Mouse (Mus musculus): ENCODE measurements around the gene Clps. TPM values are rescaled to one million over a fixed set of nuclear protein-coding genes. Genes with fewer than 3 reads are reported as not detected.
"Not testable (repeated sequence)": the region's sequence is repeated elsewhere in the genome, so short reads cannot be mapped to it uniquely, and the experiment has no call there.

Clps gene
- not detected in 2 replicates for total RNA-seq (2021)
- long read RNA-seq, result 0 reads

DNA sequence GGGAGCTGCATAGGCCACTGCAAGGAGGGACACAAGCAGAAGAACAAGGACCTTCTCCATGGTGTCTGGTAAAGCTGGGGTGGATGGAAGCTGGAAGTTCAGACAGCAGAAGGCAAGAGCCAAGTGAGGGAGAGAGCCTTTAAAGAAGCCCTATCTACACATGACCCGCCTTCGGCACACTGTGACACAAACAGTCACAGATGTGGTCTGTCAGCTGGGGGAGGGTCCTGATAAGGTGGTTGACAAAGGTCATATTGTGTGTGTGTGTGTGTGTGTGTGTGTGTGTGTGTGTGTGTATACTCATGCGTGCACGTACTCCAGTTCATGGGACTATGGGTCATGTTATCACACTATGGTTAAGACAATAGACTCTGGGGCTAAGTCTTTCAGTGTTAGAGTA lies at the start of gene Clps:
TSS of gene Clps (minus strand) at position 169 of the 400 bp plus-strand sequence.
- no peak for DNase-seq

DNA sequence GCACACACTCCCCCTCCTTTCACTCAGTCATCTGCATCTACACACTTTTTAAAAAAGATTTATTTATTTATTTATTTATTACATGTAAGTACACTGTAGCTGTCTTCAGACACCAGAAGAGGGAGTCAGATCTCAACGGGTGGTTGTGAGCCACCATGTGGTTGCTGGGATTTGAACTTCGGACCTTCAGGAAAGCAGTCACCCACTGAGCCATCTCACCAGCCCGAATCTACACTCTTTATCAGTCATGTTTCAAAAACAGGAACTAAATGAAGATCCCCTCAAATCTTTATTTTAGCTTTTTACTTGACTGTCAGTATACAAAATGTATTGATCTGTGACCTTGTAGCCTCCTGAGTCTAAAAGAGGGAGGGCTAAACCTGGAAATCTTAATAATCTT lies 49.0 kb upstream of the Clps start:
- no peak for DNase-seq

DNA sequence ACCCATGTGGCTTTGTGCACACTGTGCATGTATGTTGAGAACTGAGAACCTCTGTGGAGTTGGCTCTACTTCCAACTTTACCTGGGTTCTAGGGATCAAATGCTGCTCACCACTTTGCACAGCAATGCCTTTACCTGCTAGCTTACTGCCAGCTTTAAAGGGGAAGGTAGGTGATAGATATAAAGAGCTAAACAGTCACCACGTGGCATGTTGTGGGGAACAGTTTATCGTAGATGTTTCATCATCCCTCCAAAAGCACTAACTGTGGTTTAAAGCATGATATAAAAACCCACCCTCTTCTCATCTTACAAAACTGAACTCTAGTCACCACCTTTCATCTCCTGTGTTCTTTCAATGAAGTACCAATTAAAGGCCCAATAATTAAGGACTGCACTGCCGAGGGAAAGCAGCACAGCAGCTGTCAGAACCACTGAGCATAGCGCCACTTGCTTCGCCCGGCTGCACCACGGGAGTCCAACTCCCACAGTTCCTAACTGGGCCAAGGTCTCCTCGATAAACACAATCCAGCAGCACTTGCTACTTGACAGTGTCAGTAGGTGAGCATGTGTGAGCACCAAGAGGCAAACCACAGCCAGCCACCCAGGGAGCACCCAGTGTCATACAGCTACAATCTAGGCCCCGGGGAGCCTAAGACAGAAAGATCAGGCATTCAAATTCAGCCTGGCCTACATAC lies 41.1 kb upstream of the Clps start:
- peak; percentile 32 for DNase-seq

DNA sequence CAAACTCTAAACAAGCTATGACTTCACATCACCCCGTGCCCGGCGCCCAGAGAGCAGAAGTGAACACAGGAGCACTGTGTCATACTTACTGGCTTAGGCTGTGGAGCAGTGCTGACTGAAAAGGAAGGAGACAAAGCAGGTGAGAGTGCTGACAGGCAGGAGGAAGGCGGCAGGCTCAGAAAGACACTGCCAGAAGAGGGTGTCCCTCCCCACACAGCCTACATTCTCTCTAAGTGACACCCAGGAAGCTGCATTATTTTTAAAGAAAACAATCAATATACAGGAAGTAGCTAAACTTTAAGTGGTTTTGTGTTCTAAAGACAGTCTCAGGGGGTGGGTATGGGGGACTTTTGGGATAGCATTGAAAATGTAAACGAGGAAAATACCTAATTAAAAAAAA lies 40.2 kb upstream of the Clps start:
- DNase-seq, result no peak

DNA sequence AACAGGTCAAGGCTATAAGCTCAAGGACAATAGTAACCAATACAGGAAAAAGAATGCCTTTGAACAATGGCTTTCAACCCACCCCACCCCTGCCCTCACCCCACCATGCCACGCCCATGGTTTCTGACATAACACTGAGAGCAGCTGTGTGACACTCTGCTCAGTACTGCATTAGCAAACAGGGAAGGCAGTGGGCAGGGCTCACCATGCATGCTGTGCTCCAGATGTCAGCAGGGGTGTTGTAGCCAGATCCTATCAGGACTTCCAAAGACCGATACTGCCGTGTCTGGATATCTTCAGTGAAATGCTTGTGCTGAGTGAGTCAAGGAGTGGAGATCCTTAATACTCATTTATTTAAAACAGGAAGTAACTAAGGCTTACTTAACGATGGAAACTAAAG lies 33.4 kb upstream of the Clps start:
- no peak for DNase-seq

DNA sequence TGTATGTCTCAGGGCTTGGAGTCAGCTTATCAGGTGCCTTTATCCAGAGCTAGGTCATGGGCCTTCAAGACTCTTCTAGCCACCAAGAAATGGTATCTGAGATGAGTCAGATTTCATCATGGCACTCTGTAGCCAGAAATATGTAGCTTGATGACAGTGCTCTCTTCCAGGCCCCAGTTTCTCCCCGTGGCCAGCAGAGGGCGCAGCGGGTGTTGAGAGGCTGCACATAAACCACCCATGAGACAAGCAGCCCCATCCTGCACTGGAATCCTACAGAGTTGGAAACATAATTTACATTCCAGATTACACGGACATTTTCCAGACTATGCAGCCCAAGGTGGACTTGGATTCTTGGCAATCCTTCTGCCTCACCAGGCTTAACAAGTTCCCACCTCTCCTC lies 32.4 kb upstream of the Clps start:
- peak; percentile 85 for DNase-seq

DNA sequence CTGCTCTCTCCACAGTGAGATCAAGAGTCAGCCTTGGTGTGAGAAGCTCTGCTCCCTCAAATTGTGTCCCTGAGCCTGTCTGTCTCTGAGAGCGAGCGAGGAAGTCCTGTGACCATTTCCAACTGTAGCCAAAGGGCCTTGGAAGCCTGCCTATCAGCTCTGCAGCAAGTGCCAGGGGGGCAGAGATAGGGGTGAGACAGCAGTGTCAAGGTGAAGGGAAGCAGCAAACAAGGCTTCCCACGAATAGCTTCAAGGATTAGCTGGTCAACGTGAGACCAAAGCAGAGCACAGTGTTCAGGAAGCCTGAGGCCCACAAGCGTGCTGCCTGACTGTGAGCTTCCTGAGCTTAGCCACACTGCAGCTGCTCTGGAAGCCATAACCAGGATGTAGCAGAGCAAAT lies 30.9 kb upstream of the Clps start:
- peak; percentile 16 for DNase-seq

DNA sequence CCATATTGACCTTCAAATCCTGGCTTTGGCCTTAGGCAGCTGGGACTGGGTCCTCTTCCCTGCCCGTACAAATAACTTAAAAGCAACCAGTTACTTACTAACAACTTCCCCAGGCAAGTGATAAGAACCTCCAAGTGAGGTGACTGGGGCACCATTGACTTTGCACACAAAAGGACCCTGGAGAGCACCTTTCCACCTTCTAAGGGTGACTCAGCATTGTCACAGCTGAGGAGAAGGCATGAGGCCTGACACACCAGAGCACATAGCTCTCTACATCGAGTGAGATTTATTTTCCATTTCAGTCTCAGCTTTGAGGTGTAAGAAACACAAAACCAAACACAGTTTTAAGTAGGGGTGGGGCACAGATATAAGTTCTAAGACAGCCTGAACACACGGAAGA lies 30.0 kb upstream of the Clps start:
- no peak for DNase-seq

DNA sequence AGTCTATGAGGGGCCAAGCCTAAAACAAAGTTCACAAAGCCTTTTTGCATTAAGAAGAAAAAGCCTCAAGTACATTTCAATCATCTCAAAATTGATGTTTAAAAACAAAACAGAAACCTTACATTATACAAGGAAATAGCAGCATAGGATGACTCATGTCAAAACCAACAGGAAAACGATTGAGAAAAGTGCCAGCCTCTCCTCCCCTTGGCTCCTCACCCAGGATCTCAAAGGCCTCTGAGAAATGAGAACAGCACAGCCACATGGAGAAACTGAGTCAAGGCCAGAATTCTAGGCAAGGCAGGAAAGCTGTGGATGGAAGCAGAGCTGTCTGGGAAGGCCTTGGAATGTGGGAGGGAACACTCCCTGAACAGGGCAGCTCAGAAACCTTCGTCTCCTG lies 28.0 kb upstream of the Clps start:
- DNase-seq, result no peak

DNA sequence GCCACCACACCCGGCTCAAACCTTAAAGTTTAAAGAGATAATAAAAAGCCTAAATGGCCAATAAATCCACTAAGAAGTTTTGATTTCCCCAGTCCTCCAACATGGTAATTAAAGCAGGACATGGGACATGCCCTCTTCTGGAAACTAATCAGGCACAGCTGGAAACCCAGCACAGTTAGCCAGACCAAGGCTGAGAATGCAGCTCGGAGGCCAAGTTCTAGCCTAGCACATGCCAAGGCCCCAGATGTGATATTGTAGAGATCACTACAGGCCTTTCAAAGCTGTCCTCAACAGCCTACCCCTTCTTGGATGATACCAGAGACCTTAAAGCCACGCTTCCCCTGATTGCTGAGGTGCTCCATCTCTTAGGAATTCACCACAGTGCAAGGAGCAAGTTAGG lies 25.9 kb upstream of the Clps start:
- DNase-seq, result no peak

DNA sequence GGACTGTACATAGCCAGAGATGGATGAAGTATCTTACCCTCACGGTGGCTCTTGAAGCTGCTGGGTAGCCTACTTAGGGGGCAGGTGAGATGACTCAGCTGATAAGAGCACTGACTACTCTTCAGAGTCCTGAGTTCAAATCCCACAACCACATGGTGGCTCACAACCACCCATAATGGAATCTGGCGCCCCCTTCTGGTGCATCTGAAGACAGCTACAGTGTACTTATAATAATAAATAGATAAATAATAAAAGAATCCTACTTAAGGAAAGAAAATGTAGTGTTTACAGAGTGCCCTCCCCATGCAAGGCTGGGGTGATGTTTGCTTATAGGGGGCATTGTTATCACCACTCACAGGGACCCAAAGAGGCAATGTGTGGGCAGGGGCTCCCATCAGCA lies 20.5 kb upstream of the Clps start:
- DNase-seq, result no peak

DNA sequence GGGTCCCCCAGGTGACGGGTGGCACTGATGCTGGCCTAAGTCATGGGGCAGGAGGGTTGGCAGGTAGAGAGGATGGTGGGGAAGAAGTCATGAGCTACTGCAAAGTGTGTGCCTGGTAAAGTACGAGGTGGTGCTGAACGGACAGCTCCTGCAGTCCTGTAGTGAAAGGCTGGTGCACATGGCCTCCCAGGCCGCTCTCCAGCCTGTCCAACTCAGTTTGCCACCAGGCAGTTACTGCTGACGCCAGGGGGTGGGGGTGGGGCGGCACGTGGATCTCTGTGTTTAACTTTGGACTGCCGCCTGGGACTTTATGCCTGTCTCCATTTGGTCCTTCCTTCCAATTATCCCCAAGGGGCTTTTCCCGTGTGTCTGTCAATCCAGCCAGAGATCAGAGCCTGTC lies 19.8 kb upstream of the Clps start:
- peak; percentile 69 for DNase-seq

DNA sequence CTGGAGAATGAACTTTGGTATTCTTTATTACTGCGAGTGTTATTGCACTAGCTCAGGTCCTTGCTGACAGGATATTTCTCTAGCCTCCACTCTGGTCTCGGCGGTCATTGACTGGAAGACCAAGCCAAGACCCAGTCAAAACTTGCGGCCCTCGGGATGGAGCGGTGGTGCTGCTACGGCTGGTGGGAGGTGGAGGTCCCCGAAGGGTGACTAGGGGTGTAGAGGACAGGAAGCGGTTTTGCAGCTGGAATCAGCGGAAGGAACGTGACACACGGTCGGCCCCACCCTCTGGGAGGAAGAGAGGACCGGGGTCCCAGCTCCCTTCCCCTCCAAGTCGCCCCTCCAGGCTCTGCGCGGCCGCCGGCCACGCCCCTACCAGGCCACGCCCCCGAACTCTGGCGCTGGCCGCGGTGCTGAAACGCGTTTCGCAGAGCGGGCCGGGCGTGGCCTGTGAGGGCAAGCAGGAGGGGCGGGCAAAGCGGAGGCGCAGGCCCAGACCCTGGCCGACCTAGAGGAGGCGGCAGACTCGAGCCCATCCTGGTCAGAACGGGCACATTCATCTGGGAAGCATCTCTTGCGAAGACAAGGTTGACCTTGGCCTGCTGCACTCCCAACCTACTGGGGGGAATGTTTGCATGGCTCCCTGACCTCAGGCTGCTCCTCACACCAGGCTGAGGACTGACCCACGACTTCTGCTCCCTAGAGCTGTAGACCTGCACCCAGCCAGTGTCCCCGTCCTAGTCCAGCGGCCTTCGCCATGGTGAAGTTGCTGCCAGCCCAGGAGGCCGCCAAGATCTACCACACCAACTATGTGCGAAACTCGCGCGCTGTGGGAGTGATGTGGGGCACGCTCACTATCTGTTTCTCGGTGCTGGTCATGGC lies 14.9 kb upstream of the Clps start, which contains the start of gene Lhfpl5:
TSS of gene Lhfpl5 (plus strand) at position 398 of the 882 bp plus-strand sequence.
- DNase-seq, result peak; percentile 61

DNA sequence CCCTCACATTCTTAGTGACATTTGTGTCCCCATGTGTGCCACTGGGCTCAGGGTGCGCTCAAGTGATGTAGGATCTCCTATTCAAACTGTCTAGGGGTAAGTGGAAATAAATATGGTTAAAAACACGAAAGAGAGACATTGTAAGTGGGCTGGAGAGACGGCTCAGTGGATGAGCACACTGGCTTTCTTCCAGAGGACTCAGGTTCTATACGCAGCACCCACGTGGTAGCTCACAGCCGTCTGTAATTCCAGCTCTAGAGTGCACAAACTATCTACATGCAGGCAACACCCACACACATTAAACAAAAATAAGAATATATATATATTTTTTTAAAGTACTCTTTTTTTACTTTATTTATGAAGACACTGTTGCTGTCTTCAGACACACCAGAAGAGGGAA lies 12.4 kb upstream of the Clps start:
- no peak for DNase-seq

DNA sequence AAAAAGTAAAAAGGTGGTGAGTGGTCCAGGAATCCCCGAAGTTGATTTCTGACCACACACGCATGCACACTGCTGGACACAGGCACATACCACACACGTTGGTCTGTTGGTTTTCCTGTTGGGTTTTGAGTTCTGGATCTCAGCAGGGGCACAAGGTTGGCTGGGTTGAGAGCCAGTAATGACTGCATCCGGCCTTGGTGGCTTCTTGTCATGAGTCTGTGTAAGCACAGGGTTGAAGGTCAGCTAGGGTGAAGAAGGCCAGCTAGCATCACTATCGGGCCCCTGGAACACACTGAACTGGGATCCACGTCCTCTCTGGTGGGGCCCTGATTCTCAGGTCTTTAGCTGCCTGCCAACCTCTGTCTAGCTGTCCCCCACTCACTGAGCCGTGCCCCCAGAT lies 12.0 kb upstream of the Clps start:
- no peak for DNase-seq

DNA sequence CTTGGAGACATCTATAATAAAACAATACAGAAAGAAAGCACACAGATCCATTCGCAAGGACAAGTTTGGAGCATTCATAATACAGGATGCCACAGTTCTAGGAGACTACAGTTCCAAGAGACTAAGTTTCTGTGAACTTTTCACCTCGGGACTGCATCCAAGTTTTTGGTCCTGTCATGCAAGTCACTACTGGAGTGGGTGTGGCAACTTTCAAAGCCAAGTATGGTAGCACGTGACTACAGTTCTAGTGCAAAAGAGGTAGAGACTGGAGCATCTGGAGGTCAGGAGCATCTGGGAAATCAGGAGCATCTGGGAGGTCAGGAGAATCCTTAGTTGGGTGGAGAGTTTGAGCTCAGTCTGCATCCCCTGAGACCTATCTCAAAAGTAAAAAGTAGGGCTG lies 11.3 kb upstream of the Clps start:
- no peak for DNase-seq

DNA sequence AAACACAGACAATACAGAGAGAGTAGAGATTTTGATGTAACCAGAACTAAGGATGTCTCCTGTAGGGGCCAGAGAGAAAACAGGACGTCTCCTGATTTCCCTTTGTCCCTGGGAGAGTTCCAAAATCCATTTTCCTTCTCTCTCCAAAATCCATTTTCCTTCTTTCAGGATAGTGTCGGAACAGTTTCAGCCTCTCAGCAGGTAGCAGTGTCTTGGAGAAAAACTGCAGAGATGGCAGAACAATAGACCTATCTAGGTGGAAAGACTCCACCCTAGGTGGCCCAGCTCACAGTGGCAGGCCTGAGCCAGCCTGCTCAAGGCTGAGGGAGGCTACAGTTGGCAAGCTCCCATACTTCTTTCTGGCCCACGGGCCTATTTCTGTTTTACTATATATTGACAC lies 7.0 kb upstream of the Clps start:
- no peak for DNase-seq

DNA sequence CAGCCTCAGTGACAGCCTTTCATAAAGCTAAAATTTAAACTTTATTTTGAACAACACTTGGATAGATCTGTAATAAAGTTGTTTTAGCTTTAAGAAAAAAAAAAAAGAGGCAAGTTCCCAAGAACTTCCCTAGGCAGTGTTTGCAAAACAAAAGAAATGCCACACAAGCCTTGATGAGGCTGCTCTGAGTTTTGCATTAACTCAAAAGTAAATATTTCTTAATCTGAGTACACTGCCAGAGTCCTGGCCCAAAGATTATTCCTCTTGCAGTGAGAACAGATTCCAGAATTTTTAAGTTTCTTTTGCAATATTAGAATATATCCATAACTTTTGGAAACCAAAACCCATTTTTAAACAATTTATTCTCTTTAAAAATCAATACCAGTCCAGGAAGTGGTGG lies 4.6 kb upstream of the Clps start:
- DNase-seq, result no peak

DNA sequence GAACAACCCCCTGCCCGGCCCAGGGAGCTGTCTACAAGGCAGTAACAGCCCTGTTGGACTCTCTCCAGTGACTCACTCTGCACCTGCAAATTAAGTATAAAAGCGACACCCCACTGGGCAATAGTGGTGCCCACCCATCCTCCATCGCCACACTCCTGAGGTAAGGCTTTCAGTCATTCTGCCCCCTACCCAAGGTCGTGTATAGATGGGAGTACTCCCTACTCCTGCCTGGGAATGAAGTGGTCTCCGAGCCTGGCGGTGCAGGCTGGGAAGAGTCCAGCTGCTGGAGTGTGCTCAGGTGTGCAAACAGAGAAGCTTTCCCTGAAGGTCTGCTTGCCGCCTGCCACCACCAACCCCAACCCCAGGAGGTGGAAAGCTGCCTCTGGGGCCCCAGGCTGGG lies 1.0 kb upstream of the Clps start:
- DNase-seq, result no peak

DNA sequence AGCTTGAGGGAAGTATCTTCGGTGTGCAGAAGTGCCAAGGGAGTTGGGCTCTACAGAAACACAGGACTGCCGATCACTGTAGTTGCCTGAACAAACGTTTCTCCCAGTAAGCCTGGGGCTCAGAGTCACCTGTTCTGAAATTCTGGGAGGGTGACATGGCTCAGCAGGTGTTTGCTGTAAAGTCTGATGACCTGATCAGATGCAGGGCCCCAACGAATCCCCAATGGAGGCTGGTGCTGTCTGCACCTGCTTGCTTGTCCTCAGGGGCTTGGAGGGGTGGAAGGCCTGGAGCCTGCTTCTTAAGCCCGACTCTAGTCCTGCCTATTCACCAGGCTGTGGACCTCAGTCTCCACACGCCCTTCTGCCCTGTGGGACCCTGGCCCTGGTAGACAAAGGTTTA lies 2.8 kb downstream of the Clps start:
- no peak for DNase-seq

DNA sequence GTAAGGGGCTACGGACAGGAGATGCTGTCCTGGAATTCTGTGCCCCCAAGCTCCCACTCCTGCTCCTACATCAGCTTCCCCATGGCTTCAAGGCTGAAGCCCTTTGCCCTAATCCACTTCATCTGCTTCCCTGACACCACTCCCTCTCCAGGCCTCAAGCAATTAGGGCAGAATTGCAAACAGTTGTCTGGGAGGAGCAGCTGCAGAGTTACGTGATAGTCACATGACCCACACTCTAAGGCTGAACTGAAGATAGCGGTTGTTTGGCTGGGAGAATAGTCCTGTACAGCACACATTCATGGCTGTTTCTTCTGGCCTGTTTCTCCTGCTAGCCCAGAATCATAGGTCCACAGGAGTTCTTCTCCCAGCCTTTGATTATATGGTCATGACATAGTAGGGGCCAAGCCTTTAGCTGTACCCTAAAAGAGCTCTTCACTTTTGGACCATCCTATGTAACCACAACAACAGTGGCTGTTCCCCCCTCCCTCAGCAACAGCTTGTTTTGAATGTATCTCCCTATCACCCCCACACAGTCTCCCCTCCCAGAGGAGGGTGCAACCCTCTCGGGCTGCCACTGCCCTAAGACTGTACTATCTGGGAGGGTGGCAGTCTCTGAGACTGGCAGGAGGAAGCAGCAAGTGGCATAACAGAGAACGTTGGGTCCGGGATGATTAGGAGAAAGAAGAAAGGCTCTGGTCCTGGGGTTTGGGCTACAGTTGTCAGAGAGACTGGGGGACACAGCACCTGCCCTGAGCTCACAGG lies 3.8 kb downstream of the Clps start:
- DNase-seq, result no peak

DNA sequence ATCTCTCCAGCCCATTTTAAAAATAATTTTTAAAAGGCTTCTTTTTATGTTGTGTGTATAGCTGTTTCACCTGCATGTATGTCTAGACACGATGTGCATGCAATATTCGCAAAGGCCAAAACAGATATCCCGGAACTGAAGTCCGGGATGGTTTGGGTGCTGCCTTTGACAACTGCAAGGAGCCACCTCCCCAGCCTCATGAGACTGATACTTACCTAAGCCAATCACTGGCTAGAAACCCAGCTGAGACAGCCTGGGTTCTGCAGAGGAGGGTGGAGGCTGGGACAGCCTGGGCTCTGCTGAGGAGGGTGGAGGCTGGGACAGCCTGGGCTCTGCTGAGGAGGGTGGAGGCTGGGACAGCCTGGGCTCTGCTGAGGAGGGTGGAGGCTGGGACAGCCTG lies 6.5 kb downstream of the Clps start:
- DNase-seq, result not testable (repeated sequence)
